Mouse (Mus musculus): Measurements from ENCODE around the gene Zfp598.

DNA sequence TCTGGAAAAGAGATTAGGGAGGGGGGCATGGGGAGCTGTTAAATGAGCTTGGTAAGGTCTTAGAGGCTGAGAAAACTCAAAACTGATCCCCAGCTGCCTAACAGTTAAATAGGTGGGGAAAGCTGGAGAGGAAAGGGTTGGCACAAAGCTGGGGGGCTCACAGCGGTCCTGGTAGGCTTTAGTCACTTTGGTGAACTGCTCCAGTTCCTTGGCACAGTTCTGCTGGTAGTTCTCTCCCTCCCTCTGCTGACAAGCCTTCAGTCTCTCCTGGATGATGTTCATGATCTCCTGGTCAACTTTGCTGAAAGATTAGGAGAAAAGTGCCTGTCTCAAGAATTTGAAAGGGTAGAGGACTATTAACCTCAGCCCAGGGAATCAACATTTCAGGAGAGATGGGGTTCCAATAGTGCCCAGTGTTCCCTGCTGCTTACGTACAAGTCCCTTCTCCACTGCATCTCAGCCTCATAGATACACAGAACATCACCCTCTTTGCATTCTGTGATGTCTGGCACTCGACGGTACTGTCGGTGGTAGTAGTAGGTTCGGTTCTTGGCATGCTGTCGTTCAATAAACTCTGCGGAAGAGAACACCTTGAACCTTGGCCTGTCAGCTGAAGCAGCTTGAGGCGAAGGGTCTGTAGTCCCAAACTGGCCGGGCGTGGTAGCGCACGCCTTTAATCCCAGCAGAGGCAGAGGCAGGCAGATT lies 52.9 kb downstream of the Zfp598 start:
- TF ChIP-seq CTCF (IDR thresholded peaks at IDR 0.05; ENCODE audit: borderline replicate concordance, extremely low read depth, insufficient read depth, insufficient read length), result no peak
- TF ChIP-seq POLR2A (IDR thresholded peaks at IDR 0.05; ENCODE audit: borderline replicate concordance, extremely low read depth, insufficient read depth, insufficient read length, poor library complexity, severe bottlenecking), result no peak

Data from brain, embryonic 14.5 days (tissue).